Mouse (Mus musculus): ENCODE measurements around the gene Plekhg5.

The Plekhg5 gene

DNA sequence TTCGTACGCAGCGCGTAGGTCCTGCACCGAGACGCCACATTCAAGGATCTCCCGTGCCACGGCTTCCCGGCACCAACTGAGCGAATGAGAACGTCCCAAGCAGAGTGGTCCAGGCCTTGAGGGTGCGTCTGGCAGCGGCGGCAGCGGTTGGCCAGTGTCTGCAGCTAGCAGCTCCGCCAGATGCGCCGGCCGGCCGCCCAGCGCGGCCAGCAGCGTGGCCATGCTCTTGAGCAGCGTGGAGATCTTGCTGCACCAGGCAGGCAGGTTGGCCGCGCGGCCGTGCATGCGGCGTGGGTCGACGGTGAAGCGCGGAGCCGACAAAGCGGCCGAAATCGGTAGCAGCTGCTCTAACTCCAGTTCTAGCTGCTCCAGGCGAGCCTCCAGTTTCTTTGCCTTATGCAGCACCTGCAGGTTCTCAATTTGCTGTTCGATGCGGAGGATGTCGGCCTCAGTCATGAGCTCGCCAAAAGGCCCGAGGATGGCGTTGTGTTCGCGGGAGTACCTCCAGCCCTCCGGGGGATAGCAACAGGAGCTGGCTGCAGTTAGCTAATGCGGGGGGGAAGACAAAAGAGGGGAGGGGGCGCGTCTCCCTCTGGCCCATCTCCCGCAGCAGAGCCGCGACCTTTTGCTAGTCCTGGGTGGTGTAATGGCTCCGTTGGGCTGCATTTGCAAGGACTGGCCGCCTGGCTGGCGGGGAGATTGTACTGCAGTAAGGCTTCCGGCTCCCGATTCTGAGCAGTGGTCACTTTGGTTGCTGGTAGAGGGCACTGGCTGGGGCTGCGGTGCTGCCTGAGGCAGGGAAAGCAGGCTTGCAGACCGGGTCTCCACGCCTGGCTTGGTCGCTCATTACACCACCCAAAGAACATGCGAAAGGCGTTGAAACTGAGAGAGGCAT is 54.0 kb downstream of the Plekhg5 start:
- DNase-seq, result no peak

DNA sequence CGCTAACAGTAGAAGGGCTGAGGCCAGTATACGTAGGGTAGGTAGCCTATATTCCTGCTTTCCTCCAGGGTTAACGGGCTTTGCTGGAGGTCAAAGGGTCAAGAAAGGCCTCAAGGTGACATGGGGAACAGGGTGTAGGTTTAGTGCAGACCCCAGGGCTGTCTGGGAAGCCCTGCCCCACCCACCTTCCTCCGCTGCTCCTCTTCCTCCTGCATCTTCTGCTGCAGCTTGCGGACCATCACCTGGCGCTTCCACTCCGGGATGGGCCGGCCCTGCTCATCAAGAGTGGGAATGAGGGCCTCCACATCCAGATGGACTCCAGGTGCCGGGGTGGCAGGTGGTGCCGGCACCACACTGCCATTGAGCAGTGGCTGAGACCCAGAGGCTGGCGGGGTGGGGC is 55.6 kb downstream of the Plekhg5 start:
- no peak for DNase-seq

DNA sequence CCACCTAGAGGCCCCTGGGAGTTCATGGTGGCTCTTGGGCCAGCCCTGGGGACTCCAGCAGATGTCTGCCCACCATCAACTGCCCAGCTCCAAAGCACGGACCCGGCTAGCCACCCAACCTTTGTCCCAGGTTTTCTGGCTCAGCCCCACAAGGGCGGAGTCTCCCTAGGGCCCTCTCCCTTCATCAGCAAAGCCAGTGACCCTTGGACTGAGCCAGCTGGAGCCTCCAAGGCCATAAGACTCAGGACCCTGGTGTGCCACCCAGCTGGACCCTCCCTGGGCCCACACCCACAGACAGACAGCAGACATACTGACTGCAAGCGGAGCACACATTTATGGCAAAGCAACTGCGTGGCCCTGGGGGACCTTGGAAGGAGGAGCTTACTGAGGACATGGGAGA is 56.5 kb downstream of the Plekhg5 start:
- no peak for DNase-seq

DNA sequence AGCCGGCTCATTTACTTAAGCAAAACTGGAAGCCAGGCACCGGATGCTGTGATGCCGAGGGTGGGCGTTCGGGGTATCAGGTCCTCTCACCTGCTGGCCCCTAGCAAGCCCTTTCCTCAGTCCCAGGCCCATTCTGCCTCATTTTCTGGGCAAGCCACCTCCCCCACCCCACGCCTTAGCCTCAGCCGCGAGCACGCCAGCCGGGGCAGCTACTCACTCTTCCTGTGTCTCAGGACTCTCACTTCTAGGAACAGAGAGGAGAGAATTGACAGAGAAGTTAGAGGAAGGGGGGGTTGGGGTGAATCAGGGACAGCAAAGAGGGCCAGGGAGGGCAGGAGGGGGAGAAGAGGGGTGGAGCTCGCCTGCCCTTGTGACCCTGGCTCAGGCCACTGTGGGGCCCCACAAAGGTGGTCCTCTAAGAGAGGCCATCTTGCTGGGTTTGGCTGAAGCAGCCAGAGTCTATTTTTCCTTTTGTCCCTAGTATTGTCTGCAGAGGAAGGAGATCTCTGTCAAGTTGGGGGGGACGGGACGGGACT is 57.2 kb downstream of the Plekhg5 start:
- DNase-seq, result no peak

DNA sequence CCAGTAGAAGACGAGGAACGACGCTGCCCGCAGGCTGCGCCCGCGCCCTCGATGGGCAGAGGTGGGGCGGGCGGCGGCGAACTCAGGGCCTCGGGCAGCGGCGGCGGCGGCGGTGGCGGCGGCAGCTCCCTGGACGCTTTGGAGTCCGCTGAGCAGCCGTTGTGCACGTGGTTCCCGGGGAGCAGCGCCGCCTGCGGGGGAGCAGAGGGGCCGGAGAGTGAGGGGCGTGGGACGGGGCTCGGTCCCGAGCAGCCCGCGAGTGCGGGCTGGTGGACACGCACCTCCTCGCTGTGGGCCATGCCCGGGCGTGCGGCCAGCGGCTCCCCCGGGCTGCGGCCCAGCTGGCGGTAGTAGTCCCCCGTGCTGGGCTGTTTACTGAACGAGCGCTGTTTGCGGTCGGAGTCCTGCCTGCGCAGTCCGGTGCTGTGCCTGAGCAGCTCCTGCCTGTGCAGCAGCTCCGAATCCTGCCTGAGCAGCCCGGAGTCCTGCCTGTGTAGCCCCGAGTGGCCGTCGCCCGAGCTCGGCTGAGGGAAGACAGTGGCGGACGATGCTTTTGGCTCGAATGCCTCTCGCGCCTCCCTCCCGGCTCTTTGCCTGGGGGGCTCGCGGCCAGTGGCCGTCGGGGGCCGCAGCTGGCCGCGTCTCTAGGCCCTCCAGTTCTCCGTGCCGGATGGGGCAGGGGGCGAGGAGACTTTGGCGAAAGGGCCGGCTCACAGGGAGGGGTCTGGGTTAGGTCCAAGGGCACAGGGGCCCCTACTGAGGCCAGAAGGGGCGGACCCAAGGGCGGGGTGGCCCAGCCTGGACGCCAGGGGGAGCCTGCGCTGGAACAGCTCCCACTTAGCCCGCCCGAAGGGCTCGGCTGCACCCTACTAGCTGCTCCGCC is 58.7 kb downstream of the Plekhg5 start:
- DNase-seq, result no peak

DNA sequence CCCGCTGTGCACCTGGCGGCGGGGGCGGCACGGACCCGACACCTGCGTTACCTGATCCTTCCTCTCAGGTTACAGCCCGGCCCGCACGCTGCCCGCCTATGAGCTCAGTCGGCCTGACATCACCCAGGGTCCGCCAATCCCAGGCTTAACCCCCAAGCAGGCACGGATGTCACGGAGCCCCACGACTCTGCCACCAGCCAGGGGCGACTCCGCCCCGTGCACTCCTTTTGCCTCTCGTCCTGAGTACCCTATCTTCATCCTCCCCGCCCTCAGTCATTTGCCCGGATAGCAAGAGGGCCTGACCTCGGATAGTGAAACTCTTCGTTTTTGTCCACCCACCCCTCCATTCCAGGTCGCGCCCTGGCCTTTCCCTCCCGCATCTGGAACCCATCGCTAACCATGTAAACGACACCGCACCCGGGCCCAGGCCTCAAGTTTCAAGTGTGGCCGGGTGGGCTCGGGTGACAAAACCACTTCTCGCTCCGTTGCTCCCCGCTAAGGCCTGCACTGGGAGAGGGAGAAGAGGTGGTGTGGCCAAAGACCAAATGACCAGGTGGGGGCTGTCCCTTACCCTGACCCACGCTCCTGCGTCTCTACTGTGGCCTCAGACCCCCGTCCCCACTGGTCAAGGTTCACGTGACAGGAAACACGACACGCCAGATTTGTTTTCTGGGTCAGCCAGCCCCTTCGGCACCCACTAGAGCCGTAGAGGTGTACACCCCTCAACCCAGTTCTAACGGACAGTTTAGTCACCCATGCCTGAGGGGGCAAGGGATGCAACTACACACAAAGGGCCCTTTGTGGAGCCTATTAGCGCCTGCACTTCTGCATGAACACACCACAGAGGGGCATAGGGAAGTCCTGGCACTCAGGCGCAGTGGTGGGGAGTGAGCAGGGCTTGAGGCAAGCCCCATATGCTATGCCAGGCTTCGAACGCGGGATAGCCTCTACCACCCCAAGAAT is 59.8 kb downstream of the Plekhg5 start:
- no peak for DNase-seq

DNA sequence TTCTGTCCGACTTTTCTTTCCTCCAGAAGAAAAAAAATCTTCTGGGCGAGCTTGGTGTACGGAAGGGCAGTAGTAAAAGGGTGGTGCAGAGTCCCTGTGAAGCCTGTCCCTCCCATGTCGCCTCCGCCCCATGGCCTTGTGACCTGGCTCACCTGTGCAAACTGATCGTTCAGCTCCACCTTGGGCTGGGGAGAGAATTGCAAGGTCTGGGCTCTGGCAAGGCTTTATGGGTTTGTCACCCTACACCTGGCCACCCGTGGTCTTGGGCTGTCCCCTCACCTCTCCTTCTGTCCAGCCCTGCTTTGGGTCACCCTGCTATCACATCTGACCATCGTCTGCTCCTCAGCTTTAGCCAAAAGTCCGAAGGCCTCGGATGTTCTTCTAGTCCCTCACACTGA is 60.5 kb downstream of the Plekhg5 start:
- no peak for DNase-seq

DNA sequence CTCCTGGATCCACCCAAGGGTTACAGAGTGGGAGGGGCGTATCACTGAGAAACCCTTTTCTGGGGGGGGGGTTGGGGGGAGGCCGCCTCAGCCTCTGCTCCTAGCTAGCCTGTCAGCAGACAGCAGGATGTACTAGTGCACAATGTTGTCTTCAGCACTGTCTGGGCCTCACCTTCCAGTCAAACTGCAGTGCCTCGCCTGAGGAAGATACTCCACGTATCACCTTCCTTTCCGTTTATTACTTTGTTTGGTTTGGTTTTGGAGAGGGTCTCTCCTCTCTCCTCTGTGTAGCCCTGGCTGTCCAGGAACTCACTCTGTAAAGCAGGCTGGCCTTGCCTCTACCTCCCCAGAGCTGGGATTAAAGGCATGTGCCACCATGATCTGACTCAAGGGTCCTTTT is 60.9 kb downstream of the Plekhg5 start:
- no peak for DNase-seq

DNA sequence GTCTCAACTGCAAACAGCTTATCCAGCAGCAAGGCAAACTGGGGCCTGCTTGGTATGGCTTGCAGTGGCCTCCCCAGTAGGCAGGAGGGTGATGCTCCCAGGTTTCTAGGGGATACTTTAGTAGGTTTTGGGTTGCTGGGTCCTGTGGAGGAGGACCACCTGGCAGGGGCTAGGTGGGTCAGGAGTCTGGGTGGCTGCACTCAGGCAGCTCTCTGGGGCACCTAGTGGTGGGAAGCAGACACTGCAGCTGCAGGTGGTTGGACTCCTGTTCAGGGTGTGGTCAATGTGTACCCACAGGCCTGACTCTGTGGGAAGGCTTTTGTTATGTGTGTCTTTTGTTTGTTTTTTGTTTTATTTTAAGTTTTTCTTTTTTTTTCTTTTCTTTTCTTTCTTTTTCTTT is 62.2 kb downstream of the Plekhg5 start:
- no peak for DNase-seq

DNA sequence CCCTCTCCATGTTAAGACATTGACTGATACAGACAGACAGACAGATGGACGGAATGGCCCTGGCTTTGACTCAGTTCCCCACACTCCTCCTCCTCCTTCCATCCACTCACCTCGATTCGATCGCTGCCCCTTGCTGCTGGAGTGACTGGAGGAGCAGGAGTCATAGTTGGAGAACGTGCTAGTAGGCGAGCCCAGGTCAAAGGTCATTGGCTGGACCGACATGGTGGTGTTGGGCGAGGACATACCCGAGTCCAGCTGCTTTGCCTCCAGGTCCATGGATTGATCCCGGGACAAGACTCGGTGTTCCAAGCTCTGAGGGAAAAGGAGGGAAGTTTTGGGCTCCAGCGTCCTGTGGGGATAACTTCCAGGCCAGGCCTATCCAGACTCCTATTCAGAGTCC is 63.1 kb downstream of the Plekhg5 start:
- no peak for DNase-seq

DNA sequence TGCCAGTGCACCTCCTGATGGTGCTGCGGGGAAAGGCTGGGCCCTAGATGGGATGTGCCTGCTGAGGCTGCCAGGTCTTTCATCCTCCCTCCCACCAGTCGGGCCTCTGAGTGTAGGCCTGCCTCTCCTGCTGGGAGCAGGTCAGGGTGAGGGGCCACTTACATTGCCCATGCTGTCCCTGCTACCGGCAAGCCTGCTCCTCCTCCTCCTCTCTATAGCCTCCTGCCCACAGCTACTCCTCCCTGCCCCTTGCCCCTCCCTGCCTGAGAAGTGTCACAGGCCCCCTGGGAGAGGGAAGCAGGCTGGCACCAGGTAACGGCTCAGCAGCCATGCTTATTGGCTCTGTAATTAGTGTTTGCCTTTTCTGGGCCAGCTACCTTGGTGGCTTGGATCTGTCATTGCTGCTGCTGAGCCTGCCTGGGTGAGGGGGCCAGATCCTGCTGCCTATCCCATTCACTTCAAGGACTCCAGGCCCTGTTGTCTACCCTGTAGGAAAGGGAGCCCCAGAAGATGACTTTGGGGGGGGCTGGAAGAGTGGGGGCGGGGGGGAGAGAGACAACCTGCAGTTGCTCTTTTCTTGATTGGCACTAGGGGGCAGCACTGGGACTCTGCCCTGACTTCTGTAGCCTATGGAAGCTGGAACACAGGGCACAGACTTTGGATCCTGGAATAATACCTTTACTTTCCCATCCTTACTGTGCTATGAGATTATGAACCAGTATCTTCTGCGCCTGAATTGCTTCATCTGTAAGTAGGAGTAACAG is 64.0 kb downstream of the Plekhg5 start:
- no peak for DNase-seq

DNA sequence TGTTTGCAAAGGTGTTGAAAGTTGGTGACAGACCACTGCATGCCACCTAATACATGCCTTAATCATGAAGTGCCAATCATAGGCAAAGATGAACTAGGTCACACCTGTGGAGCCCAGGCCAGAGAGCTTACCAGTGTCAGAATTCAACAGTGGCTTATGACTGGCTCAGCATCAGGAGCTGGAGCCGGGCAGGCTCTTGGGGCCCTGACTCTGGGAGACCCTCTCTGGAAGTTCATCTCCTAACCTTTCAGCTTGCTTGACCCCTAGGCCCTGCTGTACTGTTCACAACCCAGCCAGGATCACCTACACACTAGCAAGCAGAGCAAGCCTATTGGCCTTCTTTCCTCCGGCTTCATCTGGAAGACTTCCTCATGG is 64.6 kb downstream of the Plekhg5 start:
- no peak for DNase-seq

DNA sequence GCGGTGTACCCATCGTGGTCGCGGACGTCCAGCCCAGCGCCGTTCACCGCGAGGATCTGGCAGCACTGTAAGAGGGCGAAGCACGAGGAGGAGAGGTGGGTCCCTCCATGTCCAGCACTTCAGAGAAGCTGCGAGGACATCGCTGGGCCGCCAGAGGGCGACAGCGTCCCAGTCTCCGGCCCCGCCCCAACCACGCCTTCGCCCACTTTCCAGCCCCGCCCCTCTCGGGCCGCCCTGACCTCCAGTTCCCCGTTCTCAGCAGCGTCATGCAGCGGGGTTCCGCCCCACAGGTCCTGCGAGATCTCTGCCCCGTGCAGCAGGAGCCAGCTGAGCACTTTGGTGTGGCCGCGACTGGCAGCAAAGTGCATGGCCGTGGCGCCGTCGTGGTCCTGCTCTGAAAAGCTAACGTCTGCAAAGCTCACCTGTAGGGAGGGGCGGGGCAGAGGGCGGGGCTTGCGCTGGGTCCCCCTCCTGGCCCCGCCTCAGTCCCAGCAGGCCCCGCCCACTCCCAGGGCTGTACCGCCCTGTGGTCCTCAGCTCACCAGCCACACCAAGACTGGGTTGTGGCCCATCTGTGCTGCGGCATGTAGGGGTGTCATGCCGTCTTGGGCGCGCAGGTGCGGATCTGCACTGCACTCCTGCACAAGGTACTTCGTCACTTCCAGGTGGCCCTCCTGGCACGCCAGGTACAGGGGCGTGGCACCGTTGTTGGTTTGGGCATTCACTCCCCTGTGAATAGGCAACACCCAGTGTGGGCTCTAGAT is 66.4 kb downstream of the Plekhg5 start:
- DNase-seq, result peak; percentile 83

DNA sequence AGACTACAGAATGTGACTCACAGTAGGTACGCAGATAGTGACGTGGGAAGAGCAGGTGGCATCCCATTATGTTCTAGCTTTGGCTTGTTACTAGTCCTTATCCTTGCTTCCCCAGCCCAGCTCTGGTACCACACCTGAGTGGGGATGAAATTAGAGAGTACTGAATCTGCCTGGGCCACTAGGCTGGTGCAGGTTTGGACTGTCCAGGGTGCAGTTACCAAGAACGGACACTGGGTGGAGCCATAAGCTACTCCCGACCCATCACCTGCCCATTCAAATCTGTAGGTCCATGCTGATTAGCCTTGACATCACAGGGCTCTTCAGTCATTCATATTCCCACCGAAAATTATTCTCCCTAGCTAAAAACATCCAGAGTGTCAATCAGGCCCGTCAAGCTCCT is 68.1 kb downstream of the Plekhg5 start:
- no peak for DNase-seq

DNA sequence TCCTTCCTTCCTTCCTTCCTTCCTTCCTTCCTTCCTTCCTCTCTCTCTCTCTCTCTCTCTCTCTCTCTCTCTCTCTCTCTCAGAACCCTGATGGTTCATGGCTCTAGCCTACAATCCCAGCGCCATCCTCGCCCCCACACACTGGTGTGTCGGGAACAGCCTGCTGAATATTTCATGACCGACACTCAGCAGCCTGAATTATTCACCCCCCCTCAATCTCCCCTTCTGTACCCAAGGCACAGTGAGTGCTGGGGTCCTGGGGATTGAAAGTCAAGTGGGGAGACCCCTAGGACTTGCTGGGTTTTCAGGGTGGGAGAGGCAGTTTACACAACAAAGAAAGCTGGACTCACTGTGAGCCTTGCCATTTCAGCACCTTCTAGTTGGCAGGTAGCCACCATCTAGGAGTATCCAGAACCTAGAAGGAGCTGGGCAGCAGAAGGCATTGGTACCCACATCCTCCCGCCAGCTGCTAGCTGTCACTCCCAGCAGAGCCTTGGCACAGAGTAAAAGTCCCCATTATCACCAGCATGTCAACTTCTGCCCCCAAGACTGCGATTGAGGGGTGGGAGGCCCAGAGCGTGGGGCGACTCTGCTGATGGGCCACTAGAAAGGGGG is 69.3 kb downstream of the Plekhg5 start:
- no peak for DNase-seq

DNA sequence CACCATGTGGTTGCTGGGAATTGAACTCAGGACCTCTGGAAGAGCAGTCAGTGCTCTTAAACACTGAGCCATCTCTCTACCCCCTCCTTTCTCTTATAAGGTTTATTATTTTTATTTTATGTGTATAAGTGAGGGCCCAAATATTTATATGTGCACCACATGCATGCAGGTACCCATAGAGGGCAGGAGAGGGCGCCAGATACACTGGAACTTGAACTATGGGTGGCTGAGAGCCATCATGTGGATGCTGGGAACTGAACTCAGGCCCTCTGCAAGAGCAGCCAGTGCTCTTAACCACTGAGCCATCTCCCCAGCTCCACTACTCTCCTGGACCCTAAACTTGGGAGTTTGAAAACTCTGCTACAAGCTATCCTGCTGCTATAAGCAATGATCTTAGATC is 71.3 kb downstream of the Plekhg5 start:
- no peak for DNase-seq

DNA sequence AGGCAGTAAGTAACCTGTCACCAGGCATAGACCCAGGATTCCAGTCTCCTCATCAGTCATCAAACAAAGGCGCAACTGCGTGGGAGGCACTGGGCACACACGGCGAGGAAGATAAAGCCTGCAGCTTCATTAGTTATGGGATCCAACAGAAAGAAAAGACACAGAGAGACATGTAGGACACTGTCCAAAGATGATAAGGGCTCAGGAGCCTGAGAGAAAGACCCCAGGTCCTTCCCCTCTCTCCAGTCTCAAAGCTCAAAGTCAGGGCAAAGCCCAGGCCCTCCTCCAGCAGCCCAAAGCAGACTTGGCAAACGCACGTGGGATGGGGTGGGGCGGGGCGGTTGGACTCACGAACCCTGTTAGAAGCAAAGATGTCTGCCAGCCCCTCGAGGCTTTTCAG is 73.2 kb downstream of the Plekhg5 start:
- DNase-seq, result no peak

DNA sequence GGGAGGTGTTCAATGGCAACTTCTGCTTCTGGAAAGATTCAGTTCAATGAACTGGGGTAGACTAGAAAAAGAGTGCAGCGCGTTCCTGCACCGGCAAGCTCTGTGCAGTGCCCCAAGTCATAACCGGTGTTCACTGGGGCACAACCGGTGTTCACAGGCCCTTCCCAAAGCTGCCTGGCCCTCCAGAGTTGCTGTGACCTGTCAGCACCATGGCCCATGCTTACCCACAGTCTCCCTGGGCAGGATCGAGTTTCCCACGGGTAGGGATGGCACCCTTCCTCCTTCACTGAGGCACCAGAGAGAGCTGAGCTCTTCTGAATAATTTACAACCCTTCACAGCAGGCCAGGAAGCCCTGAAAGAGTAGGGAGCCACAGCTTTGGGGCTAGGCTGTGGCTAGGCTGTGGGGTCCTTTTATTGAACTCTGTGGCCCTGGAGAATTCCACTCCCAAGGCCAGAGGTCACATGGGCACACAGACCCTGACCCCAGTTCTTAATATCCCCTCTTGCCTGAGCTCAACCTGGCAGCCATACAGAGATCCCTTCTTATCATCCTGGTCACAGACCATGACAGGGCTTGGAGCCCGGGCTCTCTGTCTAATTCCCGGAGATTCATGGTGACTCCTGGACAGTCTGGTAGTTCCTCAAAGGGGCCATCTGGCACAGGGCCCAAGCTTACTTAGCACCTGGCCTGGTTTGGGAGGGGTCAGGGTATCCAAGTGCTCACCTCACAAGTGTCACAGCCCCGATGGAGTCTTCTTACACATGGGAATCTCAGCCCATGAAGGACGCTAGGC is 73.9 kb downstream of the Plekhg5 start:
- DNase-seq, result no peak

DNA sequence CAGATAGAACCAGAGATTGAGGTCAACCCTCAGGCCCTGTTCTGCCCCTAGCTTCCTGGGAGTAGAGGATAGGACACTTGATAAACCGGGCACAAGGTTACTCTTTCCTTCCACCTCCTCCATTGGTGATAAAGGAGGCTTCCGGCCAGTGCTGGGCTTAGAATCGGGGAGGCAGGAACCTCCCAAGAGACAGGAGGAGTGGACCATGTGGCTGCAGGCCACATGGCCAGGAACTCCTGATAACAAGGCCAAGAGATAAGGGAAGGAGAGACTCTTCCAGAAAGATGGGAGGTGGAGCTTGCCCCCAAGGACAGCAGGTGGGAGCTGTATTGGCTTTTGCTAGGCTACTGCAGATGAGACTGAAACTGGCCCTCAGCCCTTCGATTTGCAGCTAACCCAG is 78.2 kb downstream of the Plekhg5 start:
- DNase-seq, result no peak

DNA sequence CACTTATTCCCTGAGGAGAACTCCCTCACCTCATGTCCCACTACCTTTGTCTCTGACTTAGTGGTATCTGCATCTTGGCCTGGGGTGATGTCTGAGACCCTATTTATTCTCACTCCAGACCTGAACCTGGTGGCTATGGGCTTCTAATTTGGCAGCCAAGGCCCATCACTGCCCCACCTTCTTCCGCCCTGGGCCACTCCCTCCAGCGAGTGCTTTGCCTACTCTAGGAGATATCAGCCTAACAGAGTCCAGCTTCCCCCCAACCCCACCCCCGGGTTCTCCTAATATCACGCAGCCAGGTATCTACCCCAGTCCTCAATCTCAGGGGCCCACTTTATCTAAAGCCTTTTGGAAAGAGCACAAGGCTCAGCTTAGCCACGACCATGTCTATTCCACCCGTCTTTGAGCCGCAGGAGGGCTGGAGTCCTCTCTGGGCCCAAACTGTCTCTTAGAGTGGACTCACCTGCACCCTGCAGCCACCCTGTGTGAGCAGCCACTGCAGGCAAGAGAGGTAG is 79.2 kb downstream of the Plekhg5 start:
- no peak for DNase-seq

Data from cerebellum, adult 9-11 months (tissue).